Mouse (Mus musculus): ENCODE data around the gene Barhl1.

DNA sequence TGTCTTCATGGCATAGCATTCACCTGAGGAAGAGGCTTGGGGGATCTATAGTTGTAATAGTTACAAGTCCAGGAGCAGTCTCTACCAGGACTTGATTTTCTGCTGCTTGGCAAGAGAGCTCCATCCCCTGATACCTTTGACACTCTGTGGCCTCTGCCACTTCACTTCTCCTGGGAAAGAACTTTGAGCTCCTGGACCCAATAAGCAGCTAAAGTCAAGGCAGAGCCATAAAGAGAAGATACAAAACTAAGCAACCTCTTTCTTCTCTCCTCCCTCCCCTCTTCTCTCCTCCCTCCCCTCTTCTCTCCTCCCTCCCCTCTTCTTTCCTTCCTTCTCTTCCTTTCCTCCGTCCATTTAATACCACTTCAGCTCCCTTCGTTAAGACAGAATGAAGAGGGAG is 2.3 kb downstream of the Barhl1 start:
- TF ChIP-seq CTCF (IDR thresholded peaks at IDR 0.05; ENCODE audit: borderline replicate concordance, insufficient read depth, low read depth, low read length), result no peak
- no peak for TF ChIP-seq POLR2A (IDR thresholded peaks at IDR 0.05; ENCODE audit: borderline replicate concordance, insufficient read depth, low read length)
